Mouse (Mus musculus) heart, postnatal 0 days (tissue): ENCODE measurements around the gene Hexim2.

Experiments
- CTCF ChIP-seq: IDR thresholded peaks from 2 replicates; pipeline ENCODE4 v1.5.1; 2016; ENCODE audit warnings: antibody characterized with exemption, control low read depth, low read depth
- EP300 ChIP-seq: IDR thresholded peaks from 2 replicates; pipeline ENCODE4 v1.6.1; 2016; ENCODE audit warnings: antibody characterized with exemption, low read depth

DNA sequence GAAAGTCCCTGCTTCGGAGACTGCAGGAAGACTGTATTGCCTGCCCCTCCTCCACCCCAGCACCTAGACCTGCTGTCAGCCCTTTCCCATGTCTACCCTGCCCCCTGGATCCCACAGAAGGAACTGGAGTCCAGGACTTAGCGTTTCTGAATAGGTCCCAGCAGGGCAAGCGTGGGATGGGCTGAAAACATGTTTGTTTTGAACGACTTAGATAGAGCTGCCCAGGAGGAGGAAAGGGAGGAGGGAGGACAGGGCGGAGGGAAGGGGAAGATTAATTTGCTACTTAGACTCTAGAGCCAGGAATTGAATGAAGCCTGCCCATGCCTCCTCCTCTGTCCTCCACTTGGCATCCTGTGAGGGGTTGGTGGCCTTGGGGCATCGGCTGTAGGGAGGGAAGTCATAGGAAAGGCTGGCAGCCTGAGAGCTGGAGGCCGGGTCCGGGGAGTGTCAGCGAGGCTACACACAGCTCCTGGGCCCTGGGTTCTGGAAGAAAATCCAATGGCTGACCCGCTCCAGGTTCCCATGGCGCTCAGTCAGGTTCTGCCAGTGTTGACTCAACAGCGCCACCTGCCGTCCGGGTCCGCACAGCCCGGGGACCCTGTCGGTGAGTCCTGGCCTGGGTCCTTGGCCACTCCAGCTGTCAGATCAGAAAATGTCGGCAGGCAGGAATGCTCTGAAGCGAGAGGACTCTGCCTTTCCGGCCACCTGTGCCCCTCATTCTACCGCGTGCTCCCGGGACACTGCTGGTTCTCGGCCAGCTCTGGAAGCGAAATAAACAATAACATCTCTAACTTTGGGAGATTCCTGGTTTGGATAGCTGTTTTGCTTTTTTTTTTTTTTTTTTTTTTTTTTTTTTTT, 26.6 kb downstream of the Hexim2 start:
- TF ChIP-seq CTCF (peak; percentile 98), EP300 (no peak)
